Mouse (Mus musculus) stomach, postnatal 0 days (tissue): ENCODE measurements at regions not wholly inside any gene's neighbourhood (a gene's known extent, or its start where the extent isn't known, plus 50 kb on each side); places are given as distances from the start of the nearest gene placed in this dataset.

Source experiments
- CTCF ChIP-seq: IDR thresholded peaks from 2 replicates; pipeline ENCODE4 v1.5.1; 2016; ENCODE audit warnings: antibody characterized with exemption, low read depth, mild to moderate bottlenecking, moderate library complexity
- EP300 ChIP-seq: optimal IDR thresholded peaks from 2 replicates; pipeline ENCODE3; 2016; ENCODE audit warnings: antibody characterized with exemption

DNA sequence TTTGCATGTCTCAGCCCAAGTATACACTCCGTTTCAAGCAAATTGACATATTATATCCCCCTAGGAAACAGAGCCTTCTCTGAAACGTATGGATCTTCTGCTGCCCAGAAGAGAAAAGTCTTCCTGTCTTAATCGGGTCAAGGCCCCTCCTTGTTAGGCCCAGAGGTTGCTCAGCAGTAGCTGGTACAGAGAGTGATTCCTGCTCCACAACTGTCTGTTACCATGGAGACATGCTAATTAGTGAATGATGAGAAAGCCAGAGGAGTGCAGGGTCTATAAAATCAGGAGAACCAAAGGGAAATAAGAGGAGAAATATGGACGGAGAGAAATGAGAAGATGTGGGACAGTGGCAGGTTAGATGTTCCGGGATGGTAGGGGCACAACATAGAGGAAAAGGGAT lies 86.8 kb downstream of the Pou4f1 start:
- no peak for TF ChIP-seq CTCF
- no peak for TF ChIP-seq EP300
